Mouse (Mus musculus) hindbrain, embryonic 15.5 days (tissue): ENCODE results near the gene Lsp1. TPM values are rescaled to one million over a fixed set of nuclear protein-coding genes. Genes with fewer than 3 reads are reported as not detected.
A peak's percentile ranks its signal among the peaks of the same experiment; 100 is the strongest.

ENCODE experiments used
- ATAC-seq: fragments of 200-750 bp; cut with Nextera tagmentation; 2 replicates; pipeline ENCODE4 v1.8.0; 2017; ENCODE audit warnings: low read depth, moderate number of reproducible peaks, moderate TSS enrichment; ENCODE audit not compliant: low FRiP score
- H3K27ac ChIP-seq: fragments of 300-500 bp; sonication (generic); replicated peaks from 2 replicates; pipeline ENCODE4 v1.5.1; 2015; ENCODE audit warnings: mild to moderate bottlenecking, inconsistent platforms
- H3K27me3 ChIP-seq: fragments of 300-500 bp; sonication (generic); 2 replicates; pipeline ENCODE4 v1.6.1; 2015; ENCODE audit warnings: control low read depth, inconsistent platforms
- H3K36me3 ChIP-seq: fragments of 300-500 bp; sonication (generic); 2 replicates; pipeline ENCODE4 v1.6.1; 2015; ENCODE audit warnings: control low read depth, inconsistent platforms
- H3K4me1 ChIP-seq: fragments of 300-500 bp; sonication (generic); replicated peaks from 2 replicates; pipeline ENCODE4 v1.6.1; 2015; ENCODE audit warnings: control low read depth, inconsistent platforms
- H3K4me2 ChIP-seq: fragments of 300-500 bp; sonication (generic); 2 replicates; pipeline ENCODE4 v1.6.1; 2015; ENCODE audit warnings: moderate library complexity, mild to moderate bottlenecking, inconsistent platforms
- H3K4me3 ChIP-seq: fragments of 300-500 bp; sonication (generic); 2 replicates; pipeline ENCODE4 v1.5.1; 2015; ENCODE audit warnings: mild to moderate bottlenecking, inconsistent platforms
- H3K9ac ChIP-seq: fragments of 300-500 bp; sonication (generic); 2 replicates; pipeline ENCODE4 v1.6.1; 2015; ENCODE audit warnings: inconsistent platforms
- H3K9me3 ChIP-seq: fragments of 300-500 bp; sonication (generic); 2 replicates; pipeline ENCODE4 v1.6.1; 2016; ENCODE audit warnings: control low read depth, inconsistent platforms
- WGBS: fragments of 180-500 bp; shearing (Covaris S2); methylation state at CpG from one replicate; pipeline ENCODE4 v1.1.7; 2015; 5-methylcytosine and 5-hydroxymethylcytosine counted together
- polyA plus RNA-seq: library from polyadenylated mRNA; unstranded; fragments of >200 nt; fragmentation: Nextera tagmentation; extraction: Ambion mirVana; gene quantifications from 2 replicates; pipeline ENCODE4 v1.2.1, GENCODE M21; 2015

The Lsp1 gene
- polyA plus RNA-seq, 1 experiment from 2014 or later: 4.5 TPM

- Histone ChIP-seq H3K4me2 (no peak overlapping the region), H3K9me3 (no peaks in the 10 kb centered on the region), H3K9ac (no peak overlapping the region), H3K4me1 (peaks cover 20% of the 10 kb centered on the region), H3K27ac (no peak overlapping the region), H3K4me3 (no peak overlapping the region), H3K36me3 (no peaks in the 10 kb centered on the region), H3K27me3 (no peaks in the 10 kb centered on the region)
- ATAC-seq: no peak
- WGBS: 91% methylated on average over 3 of the region's 3 CpGs
Observed at GRCm38 (mm10) chr7:142479886-142480285, 19.3 kb downstream of the Lsp1 start.

- ATAC-seq: no peak
- Histone ChIP-seq H3K9me3 (no peaks in the 10 kb centered on the region), H3K36me3 (no peaks in the 10 kb centered on the region), H3K4me1 (peaks cover 20% of the 10 kb centered on the region), H3K4me2 (no peak overlapping the region), H3K4me3 (no peak overlapping the region), H3K27me3 (no peaks in the 10 kb centered on the region), H3K9ac (no peak overlapping the region), H3K27ac (no peak overlapping the region)
- WGBS: 98% methylated on average over 3 of the region's 3 CpGs
Observed at GRCm38 (mm10) chr7:142480661-142481060, 20.1 kb downstream of the Lsp1 start.

- Histone ChIP-seq H3K9me3 (no peaks in the 10 kb centered on the region), H3K4me3 (peak overlapping the region; percentile 30), H3K36me3 (no peaks in the 10 kb centered on the region), H3K27ac (peak overlapping the region; percentile 68; the same call in 1 of the 2 replicates), H3K27me3 (no peaks in the 10 kb centered on the region), H3K4me2 (peak overlapping the region; percentile 70), H3K9ac (peak overlapping the region; percentile 57), H3K4me1 (peaks cover 20% of the 10 kb centered on the region)
- ATAC-seq: 0 out of 2 replicates have a peak, but pooled peaks have one; percentile 2
- 12% methylated on average over 5 of the region's 5 CpGs for WGBS
Observed at GRCm38 (mm10) chr7:142481186-142481567, 20.6 kb downstream of the Lsp1 start.

- H3K4me3 ChIP-seq: peak overlapping the region; percentile 30
- H3K4me1 ChIP-seq: peaks cover 20% of the 10 kb centered on the region
- H3K27ac ChIP-seq: peak overlapping the region; percentile 68
- H3K4me2 ChIP-seq: peak overlapping the region; percentile 70
- H3K36me3 ChIP-seq: no peaks in the 10 kb centered on the region
- 2% methylated on average over 22 of the region's 22 CpGs for WGBS
- H3K9me3 ChIP-seq: no peaks in the 10 kb centered on the region
- peak; percentile 70 for ATAC-seq
- no peaks in the 10 kb centered on the region for H3K27me3 ChIP-seq
- H3K9ac ChIP-seq: peak overlapping the region; percentile 57
Observed at GRCm38 (mm10) chr7:142481568-142482255, 21.1 kb downstream of the Lsp1 start.

- Histone ChIP-seq H3K4me1 (peaks cover 24% of the 10 kb centered on the region), H3K36me3 (no peaks in the 10 kb centered on the region), H3K9me3 (no peaks in the 10 kb centered on the region), H3K4me3 (no peak overlapping the region), H3K4me2 (peak overlapping the region; percentile 70; the same call in 1 of the 2 replicates), H3K9ac (no peak overlapping the region), H3K27ac (peak overlapping the region; percentile 68), H3K27me3 (no peaks in the 10 kb centered on the region)
- peak; percentile 20; the same call in 1 of the 2 replicates for ATAC-seq
- WGBS: 28% methylated on average over 6 of the region's 6 CpGs
Observed at GRCm38 (mm10) chr7:142482256-142482609, 21.6 kb downstream of the Lsp1 start.

- Histone ChIP-seq H3K4me3 (no peak overlapping the region), H3K36me3 (no peaks in the 10 kb centered on the region), H3K4me1 (peaks cover 30% of the 10 kb centered on the region), H3K9me3 (no peaks in the 10 kb centered on the region), H3K9ac (no peak overlapping the region), H3K27me3 (no peaks in the 10 kb centered on the region), H3K4me2 (no peak overlapping the region), H3K27ac (peak overlapping the region; percentile 68)
- ATAC-seq: no peak
- WGBS: 51% methylated on average over 11 of the region's 11 CpGs
Observed at GRCm38 (mm10) chr7:142483136-142483535, 22.5 kb downstream of the Lsp1 start.

- Histone ChIP-seq H3K27ac (no peak overlapping the region), H3K27me3 (no peaks in the 10 kb centered on the region), H3K9ac (no peak overlapping the region), H3K4me2 (no peak overlapping the region), H3K36me3 (no peaks in the 10 kb centered on the region), H3K9me3 (no peaks in the 10 kb centered on the region), H3K4me3 (no peak overlapping the region), H3K4me1 (peaks cover 30% of the 10 kb centered on the region)
- ATAC-seq: no peak
- 80% methylated on average over 12 of the region's 12 CpGs for WGBS
Observed at GRCm38 (mm10) chr7:142484780-142485179, 24.2 kb downstream of the Lsp1 start.

GRCm38 (mm10) chr7:142486751-142487162 lies 26.1 kb downstream of the Lsp1 start:
- Histone ChIP-seq H3K27ac (0 out of 2 replicates have a peak overlapping the region, but pooled peaks have one; percentile 7), H3K4me2 (no peak overlapping the region), H3K4me3 (no peak overlapping the region), H3K4me1 (peaks cover 24% of the 10 kb centered on the region), H3K9ac (no peak overlapping the region), H3K36me3 (no peaks in the 10 kb centered on the region), H3K27me3 (no peaks in the 10 kb centered on the region), H3K9me3 (no peaks in the 10 kb centered on the region)
- ATAC-seq: no peak
- 81% methylated on average over 8 of the region's 8 CpGs for WGBS

- no peaks in the 10 kb centered on the region for H3K27me3 ChIP-seq
- H3K4me2 ChIP-seq: 0 out of 2 replicates have a peak overlapping the region, but pooled peaks have one; percentile 17
- WGBS: 13% methylated on average over 9 of the region's 9 CpGs
- no peak overlapping the region for H3K4me3 ChIP-seq
- H3K9me3 ChIP-seq: no peaks in the 10 kb centered on the region
- peaks cover 17% of the 10 kb centered on the region for H3K4me1 ChIP-seq
- H3K9ac ChIP-seq: no peak overlapping the region
- 0 out of 2 replicates have a peak overlapping the region, but pooled peaks have one; percentile 12 for H3K27ac ChIP-seq
- no peaks in the 10 kb centered on the region for H3K36me3 ChIP-seq
- peak; percentile 79 for ATAC-seq
Observed at GRCm38 (mm10) chr7:142487341-142487859, 26.8 kb downstream of the Lsp1 start.

- no peak for ATAC-seq
- Histone ChIP-seq H3K4me2 (no peak overlapping the region), H3K9me3 (no peaks in the 10 kb centered on the region), H3K36me3 (no peaks in the 10 kb centered on the region), H3K27me3 (no peaks in the 10 kb centered on the region), H3K4me3 (no peak overlapping the region), H3K9ac (no peak overlapping the region), H3K27ac (no peak overlapping the region), H3K4me1 (peaks cover 14% of the 10 kb centered on the region)
- WGBS: 82% methylated on average over 3 of the region's 3 CpGs
Observed at GRCm38 (mm10) chr7:142488053-142488452, 27.4 kb downstream of the Lsp1 start.

- no peak for ATAC-seq
- Histone ChIP-seq H3K9ac (no peak overlapping the region), H3K27ac (no peak overlapping the region), H3K4me1 (no peaks in the 10 kb centered on the region), H3K4me2 (no peak overlapping the region), H3K9me3 (no peaks in the 10 kb centered on the region), H3K36me3 (no peaks in the 10 kb centered on the region), H3K27me3 (no peaks in the 10 kb centered on the region), H3K4me3 (no peak overlapping the region)
- WGBS: 74% methylated on average over 8 of the region's 8 CpGs
Observed at GRCm38 (mm10) chr7:142493535-142493934, 32.9 kb downstream of the Lsp1 start.

GRCm38 (mm10) chr7:142496158-142496557 lies 35.5 kb downstream of the Lsp1 start:
- no peak overlapping the region for H3K4me2 ChIP-seq
- no peak for ATAC-seq
- H3K36me3 ChIP-seq: no peaks in the 10 kb centered on the region
- H3K27me3 ChIP-seq: no peaks in the 10 kb centered on the region
- no peak overlapping the region for H3K4me3 ChIP-seq
- no peaks in the 10 kb centered on the region for H3K9me3 ChIP-seq
- H3K27ac ChIP-seq: no peak overlapping the region
- no peaks in the 10 kb centered on the region for H3K4me1 ChIP-seq
- WGBS: 70% methylated on average over 3 of the region's 3 CpGs
- no peak overlapping the region for H3K9ac ChIP-seq
